Mouse (Mus musculus) hindbrain, embryonic 11.5 days (tissue): ENCODE measurements around the gene Lmntd1. TPM values are rescaled to one million over a fixed set of nuclear protein-coding genes. Genes with fewer than 3 reads are reported as not detected.
A peak's percentile ranks its signal among the peaks of the same experiment; 100 is the strongest.

Experiments used
- ATAC-seq: fragments of 200-750 bp; cut with Nextera tagmentation; 2 replicates; pipeline ENCODE4 v1.8.0; 2017; ENCODE audit warnings: mild to moderate bottlenecking, moderate TSS enrichment, moderate library complexity; ENCODE audit not compliant: low FRiP score
- DNase-seq: peaks from one replicate; pipeline ENCODE4 v3.0.0-alpha.2; 2015; ENCODE audit warnings: low spot score
- H3K27ac ChIP-seq: fragments of 300-500 bp; sonication (generic); 2 replicates; pipeline ENCODE4 v1.5.1; 2014; ENCODE audit warnings: mild to moderate bottlenecking, low read depth, low read length
- H3K27me3 ChIP-seq: fragments of 300-500 bp; sonication (generic); 2 replicates; pipeline ENCODE4 v1.6.1; 2014; ENCODE audit warnings: mild to moderate bottlenecking, low read length, moderate library complexity, mixed read lengths; ENCODE audit not compliant: control insufficient read depth, insufficient read depth
- H3K36me3 ChIP-seq: fragments of 300-500 bp; sonication (generic); 2 replicates; pipeline ENCODE4 v1.6.1; 2014; ENCODE audit warnings: mild to moderate bottlenecking, low read length, moderate library complexity, mixed read lengths; ENCODE audit not compliant: control insufficient read depth, insufficient read depth
- H3K4me1 ChIP-seq: fragments of 300-500 bp; sonication (generic); replicated peaks from 2 replicates; pipeline ENCODE4 v1.6.1; 2014; ENCODE audit warnings: low read length, mixed read lengths; ENCODE audit not compliant: control insufficient read depth, insufficient read depth
- H3K4me2 ChIP-seq: fragments of 300-500 bp; sonication (generic); replicated peaks from 2 replicates; pipeline ENCODE4 v1.6.1; 2014; ENCODE audit warnings: mild to moderate bottlenecking, low read depth, low read length
- H3K4me3 ChIP-seq: fragments of 300-500 bp; sonication (generic); 2 replicates; pipeline ENCODE4 v1.5.1; 2014; ENCODE audit warnings: low read depth, low read length
- H3K9ac ChIP-seq: fragments of 300-500 bp; sonication (generic); 2 replicates; pipeline ENCODE4 v1.6.1; 2014; ENCODE audit warnings: low read depth, low read length
- H3K9me3 ChIP-seq: fragments of 300-500 bp; sonication (generic); 2 replicates; pipeline ENCODE4 v1.6.1; 2016; ENCODE audit warnings: low read length; ENCODE audit not compliant: control insufficient read depth
- WGBS: fragments of 180-500 bp; shearing (Covaris S2); extraction: QIAGEN DNeasy Blood & Tissue Kit; methylation state at CpG from one replicate; pipeline ENCODE4 v1.1.7; 2014; 5-methylcytosine and 5-hydroxymethylcytosine counted together
- polyA plus RNA-seq: library from polyadenylated mRNA; unstranded; fragments of >200 nt; fragmentation: Nextera tagmentation; extraction: Ambion mirVana; gene quantifications from 2 replicates; pipeline ENCODE4 v1.2.1, GENCODE M21; 2014

The Lmntd1 gene
- polyA plus RNA-seq, 1 experiment from 2014 or later, result not detected

DNA sequence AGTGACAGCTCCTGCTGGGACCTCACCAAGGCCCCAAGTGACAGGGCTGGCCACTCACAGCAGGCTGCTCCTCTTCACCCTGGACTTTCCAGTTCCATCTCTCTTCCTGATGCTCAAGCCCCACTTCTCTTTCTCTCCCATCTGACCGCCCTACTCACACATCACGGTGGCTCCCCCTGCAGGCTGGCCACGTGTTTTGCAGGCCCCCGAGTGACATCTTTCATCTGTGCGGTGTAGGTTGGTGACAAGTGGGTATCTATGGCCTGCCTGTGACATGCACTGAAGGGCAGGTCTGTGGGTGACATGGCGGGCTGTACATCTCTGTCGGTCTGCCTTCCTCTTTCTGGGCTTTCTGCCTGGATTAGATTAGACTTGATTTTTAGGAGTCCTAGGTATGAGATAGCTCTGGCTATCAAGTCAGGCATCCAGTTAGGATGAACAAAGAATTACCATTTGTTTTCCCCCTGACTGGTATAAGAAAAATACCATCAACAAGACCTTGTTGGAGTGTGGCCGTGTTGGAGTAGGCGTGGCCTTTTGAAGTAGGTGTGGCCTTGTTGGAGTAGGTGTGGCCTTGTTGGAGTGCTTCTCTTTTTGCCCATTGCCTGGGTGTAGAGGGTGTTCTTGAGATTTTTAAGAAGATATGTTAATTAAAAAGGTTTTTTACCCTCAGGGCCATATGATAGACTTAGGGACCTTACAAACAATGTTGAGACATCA is 265.8 kb downstream of the Lmntd1 start:
- H3K27me3 ChIP-seq, result no peaks in the 10 kb centered on the region
- H3K27ac ChIP-seq, result no peak overlapping the region
- ATAC-seq (peak; percentile 25; the same call in 1 of the 2 replicates), DNase-seq (peak; percentile 52)
- no peak overlapping the region for H3K4me2 ChIP-seq
- 68% methylated on average over 9 of the region's 9 CpGs for WGBS
- no peak overlapping the region for H3K4me3 ChIP-seq
- H3K36me3 ChIP-seq, result no peaks in the 10 kb centered on the region
- H3K9me3 ChIP-seq, result no peaks in the 10 kb centered on the region
- no peaks in the 10 kb centered on the region for H3K4me1 ChIP-seq
- H3K9ac ChIP-seq, result no peak overlapping the region

GRCm38 (mm10) chr6:145347641-145348040 is 266.5 kb downstream of the Lmntd1 start:
- Histone ChIP-seq H3K4me3 (no peak overlapping the region), H3K4me2 (no peak overlapping the region), H3K9ac (no peak overlapping the region), H3K4me1 (no peaks in the 10 kb centered on the region), H3K27ac (no peak overlapping the region), H3K9me3 (no peaks in the 10 kb centered on the region), H3K27me3 (no peaks in the 10 kb centered on the region), H3K36me3 (no peaks in the 10 kb centered on the region)
- 59% methylated on average over 6 of the region's 6 CpGs for WGBS
- no peak for DNase-seq
- peak; percentile 23; the same call in 1 of the 2 replicates for ATAC-seq

GRCm38 (mm10) chr6:145346789-145347557 is 267.1 kb downstream of the Lmntd1 start:
- H3K4me1 ChIP-seq, result no peaks in the 10 kb centered on the region
- no peaks in the 10 kb centered on the region for H3K36me3 ChIP-seq
- H3K27ac ChIP-seq, result no peak overlapping the region
- no peaks in the 10 kb centered on the region for H3K9me3 ChIP-seq
- no peak overlapping the region for H3K4me2 ChIP-seq
- WGBS, result 77% methylated on average over 11 of the region's 11 CpGs
- DNase-seq (no peak), ATAC-seq (0 out of 2 replicates have a peak, but pooled peaks have one; percentile 19)
- no peak overlapping the region for H3K9ac ChIP-seq
- no peak overlapping the region for H3K4me3 ChIP-seq
- H3K27me3 ChIP-seq, result no peaks in the 10 kb centered on the region

DNA sequence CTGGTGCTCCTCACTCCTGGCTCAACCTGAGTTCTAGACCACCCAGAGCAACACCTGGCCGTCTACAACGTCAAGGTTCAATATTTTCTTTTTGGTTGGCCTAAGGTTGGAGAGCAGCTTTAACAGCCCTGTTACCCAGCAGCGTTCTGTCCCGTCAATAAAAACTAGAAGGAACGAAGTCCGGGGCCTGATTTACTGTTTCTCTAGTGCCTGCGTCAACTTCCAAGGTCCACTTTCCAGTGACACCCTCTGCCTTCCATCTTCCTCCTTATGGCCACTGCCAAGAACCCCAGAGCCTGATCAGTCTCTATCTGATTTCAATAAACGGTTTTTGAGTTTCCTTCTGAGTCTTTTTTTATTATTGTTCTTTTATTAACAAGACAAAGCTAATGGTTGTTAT is 267.8 kb downstream of the Lmntd1 start:
- Histone ChIP-seq H3K4me2 (no peak overlapping the region), H3K36me3 (no peaks in the 10 kb centered on the region), H3K9ac (no peak overlapping the region), H3K9me3 (no peaks in the 10 kb centered on the region), H3K27ac (no peak overlapping the region), H3K4me1 (no peaks in the 10 kb centered on the region), H3K4me3 (no peak overlapping the region), H3K27me3 (no peaks in the 10 kb centered on the region)
- ATAC-seq (no peak), DNase-seq (no peak)
- 92% methylated on average over 8 of the region's 8 CpGs for WGBS

DNA sequence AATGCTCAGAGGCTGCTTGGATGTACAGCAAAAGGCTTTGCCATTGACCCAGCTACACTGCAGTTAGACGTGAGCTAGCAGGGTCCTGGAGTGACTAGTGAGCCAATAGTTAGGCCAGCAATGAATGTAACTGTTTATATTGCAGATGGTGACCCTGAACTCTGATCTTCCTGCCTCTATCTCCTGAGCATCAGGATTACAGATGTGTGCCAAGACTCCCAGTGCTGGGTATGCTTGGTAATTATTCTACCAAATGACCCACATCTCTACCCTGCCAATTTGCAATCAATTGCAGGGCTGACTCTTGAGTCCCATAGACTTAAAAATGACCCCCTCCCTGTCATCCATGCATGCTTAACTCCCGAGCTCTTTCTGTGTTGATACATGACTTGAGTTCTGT is 269.4 kb downstream of the Lmntd1 start:
- no peaks in the 10 kb centered on the region for H3K9me3 ChIP-seq

DNA sequence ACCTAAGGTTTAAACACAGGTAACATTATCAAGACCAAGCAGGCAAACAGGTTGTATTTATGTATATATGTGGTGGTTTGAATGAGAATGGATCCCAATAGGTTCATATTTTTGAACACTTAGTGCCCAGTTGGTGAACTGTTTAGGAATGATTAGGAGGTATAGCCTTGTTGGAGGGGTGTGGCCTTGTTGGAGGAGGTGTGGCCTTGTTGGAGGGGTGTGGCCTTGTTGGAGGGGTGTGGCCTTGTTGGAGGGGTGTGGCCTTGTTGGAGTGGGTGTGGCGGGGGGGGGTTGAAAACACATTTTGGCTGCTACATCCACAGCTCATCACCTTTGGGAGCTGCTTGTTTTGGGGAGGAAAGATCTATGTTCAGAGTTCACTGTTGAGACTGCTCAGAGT is 270.7 kb downstream of the Lmntd1 start:
- ATAC-seq, result no peak
- no peak overlapping the region for H3K4me2 ChIP-seq
- WGBS, result 55% methylated on average over 1 of the region's 1 CpGs

More for the DNA sequence above, 269.4 kb downstream of the Lmntd1 start:
- no peak overlapping the region for H3K27ac ChIP-seq
- 79% methylated on average over 2 of the region's 2 CpGs for WGBS
- no peak overlapping the region for H3K9ac ChIP-seq
- no peaks in the 10 kb centered on the region for H3K27me3 ChIP-seq
- H3K4me1 ChIP-seq, result no peaks in the 10 kb centered on the region
- no peaks in the 10 kb centered on the region for H3K36me3 ChIP-seq
- no peak for ATAC-seq
- H3K4me3 ChIP-seq, result no peak overlapping the region
- no peak for DNase-seq
- H3K4me2 ChIP-seq, result no peak overlapping the region

DNA sequence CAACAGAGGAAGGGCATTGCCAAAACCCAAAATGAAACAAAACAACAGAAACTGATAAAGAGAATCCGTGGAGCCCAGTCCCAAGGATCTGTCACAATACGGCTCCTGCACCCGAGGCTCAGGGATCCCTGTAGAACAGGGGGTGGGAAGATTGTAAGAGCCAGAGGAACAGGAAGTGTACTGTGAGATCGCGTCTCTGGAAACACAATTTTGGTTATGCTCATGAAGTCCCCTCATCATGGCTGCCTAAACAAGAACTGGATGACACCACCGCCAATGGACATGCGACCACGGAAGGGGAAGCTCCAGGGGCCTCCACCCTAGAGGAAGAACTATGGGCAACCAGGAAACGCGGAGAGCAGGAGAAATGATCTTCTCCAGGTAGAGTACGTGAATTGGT is 271.3 kb downstream of the Lmntd1 start:
- DNase-seq (no peak), ATAC-seq (no peak)
- no peak overlapping the region for H3K27ac ChIP-seq
- no peaks in the 10 kb centered on the region for H3K4me1 ChIP-seq
- H3K36me3 ChIP-seq, result no peaks in the 10 kb centered on the region
- no peaks in the 10 kb centered on the region for H3K9me3 ChIP-seq
- 84% methylated on average over 11 of the region's 11 CpGs for WGBS
- H3K4me2 ChIP-seq, result no peak overlapping the region
- H3K4me3 ChIP-seq, result no peak overlapping the region
- H3K9ac ChIP-seq, result no peak overlapping the region
- no peaks in the 10 kb centered on the region; the same call in 1 of the 2 replicates for H3K27me3 ChIP-seq

More for the DNA sequence above, 270.7 kb downstream of the Lmntd1 start:
- H3K9ac ChIP-seq, result no peak overlapping the region
- no peaks in the 10 kb centered on the region for H3K4me1 ChIP-seq
- no peaks in the 10 kb centered on the region for H3K9me3 ChIP-seq
- H3K27ac ChIP-seq, result no peak overlapping the region
- H3K4me3 ChIP-seq, result no peak overlapping the region
- H3K27me3 ChIP-seq, result no peaks in the 10 kb centered on the region; the same call in 1 of the 2 replicates
- H3K36me3 ChIP-seq, result no peaks in the 10 kb centered on the region
- no peak for DNase-seq

GRCm38 (mm10) chr6:145341301-145342193 is 272.6 kb downstream of the Lmntd1 start:
- ATAC-seq (peak; percentile 72), DNase-seq (peak; percentile 91)
- H3K36me3 ChIP-seq, result no peaks in the 10 kb centered on the region
- no peaks in the 10 kb centered on the region for H3K4me1 ChIP-seq
- H3K9ac ChIP-seq, result peak overlapping the region; percentile 15; the same call in 1 of the 2 replicates
- no peaks in the 10 kb centered on the region; the same call in 1 of the 2 replicates for H3K27me3 ChIP-seq
- H3K4me2 ChIP-seq, result peak overlapping the region; percentile 87
- WGBS, result under 1% methylated on average over 33 of the region's 33 CpGs
- no peaks in the 10 kb centered on the region for H3K9me3 ChIP-seq
- peak overlapping the region; percentile 41 for H3K4me3 ChIP-seq
- H3K27ac ChIP-seq, result 0 out of 2 replicates have a peak overlapping the region, but pooled peaks have one; percentile 14
